8 mouse cellular contexts compared by ENCODE assay signal in the genomic region with DNA sequence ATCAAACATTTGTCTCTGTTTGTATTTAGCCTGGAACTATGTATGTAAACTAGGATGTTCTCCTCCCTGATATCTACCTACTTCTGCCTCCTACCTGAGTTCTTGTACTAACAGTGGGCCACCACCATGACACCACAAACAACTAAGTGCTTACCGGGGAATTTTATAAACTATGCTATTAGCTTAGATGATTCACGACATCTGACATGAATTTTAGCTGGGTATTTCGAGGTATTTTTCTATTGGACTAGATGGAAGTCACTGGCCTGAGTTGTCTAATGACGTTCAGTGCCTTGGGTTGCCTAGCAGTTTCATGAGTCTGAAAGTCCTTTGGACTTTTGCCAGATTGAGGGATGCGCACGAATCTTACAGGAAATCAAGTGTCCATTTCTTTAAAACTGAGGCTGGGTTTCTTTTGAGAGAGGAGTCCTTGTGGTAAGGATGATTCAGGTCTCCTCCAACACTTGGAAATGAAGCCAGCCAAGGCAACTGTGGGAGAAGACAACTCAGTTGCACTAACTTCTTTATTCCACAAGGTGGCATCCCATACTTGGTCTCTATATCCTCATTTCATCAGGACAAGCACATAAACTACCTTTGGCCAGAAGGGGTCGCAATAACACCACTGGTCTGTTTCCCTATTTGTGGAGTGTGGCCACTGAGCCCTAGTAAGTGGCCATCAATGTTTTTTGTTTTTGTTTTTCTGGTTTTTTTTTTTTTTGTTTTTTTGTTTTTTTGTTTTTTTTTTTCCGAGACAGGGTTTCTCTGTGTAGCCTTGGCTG.
DNase-seq lines count a peak whose midpoint lies in the region; ATAC-seq lines count a peak whose summit lies in the region.
"Not testable (repeated sequence)": the region's sequence is repeated elsewhere in the genome, so short reads cannot be mapped to it uniquely, and the experiment has no call there.

No protein-coding gene starts in this region.

- peak; percentile 98 for DNase-seq in ES-CJ7 (ENCODE audit: low read depth, low spot score)
- DNase-seq in forebrain, embryonic 14.5 days (ENCODE audit: low spot score): peak; percentile 69
- DNase-seq in heart, postnatal 25 days (ENCODE audit: low spot score): peak; percentile 30
- peak; percentile 65 to 78 for DNase-seq in kidney, postnatal 4 days
- peak; percentile 60 for DNase-seq in liver, embryonic 13.5 days
- DNase-seq in neural tube, embryonic 11.5 days (ENCODE audit: low spot score): peak; percentile 63
- peak; percentile 83 for DNase-seq in testis, postnatal 10 days (ENCODE audit: low spot score)

- H3K4me1 ChIP-seq in forebrain, embryonic 14.5 days (ENCODE audit: control insufficient read depth, insufficient read depth, low read length); liver, embryonic 13.5 days (replicated peaks); neural tube, embryonic 11.5 days (ENCODE audit: control insufficient read depth, insufficient read depth, low read length): not testable (repeated sequence)

- intact Hi-C loops in heart, postnatal 25 days (cut with DNase I): loop anchor here (5.0 to 10.0 kb wide), 5 partner anchors 128 to 488 kb away; a partner anchor contains a TSS

- H3K27ac ChIP-seq in forebrain, embryonic 14.5 days (ENCODE audit: low read depth, low read length); liver, embryonic 13.5 days; neural tube, embryonic 11.5 days (ENCODE audit: low read depth, low read length): not testable (repeated sequence)

- H3K4me2 ChIP-seq in forebrain, embryonic 14.5 days (ENCODE audit: low read length); liver, embryonic 13.5 days; neural tube, embryonic 11.5 days (ENCODE audit: low read depth): not testable (repeated sequence)

- not testable (repeated sequence) for H3K9ac ChIP-seq in forebrain, embryonic 14.5 days (ENCODE audit: low read length); liver, embryonic 13.5 days; neural tube, embryonic 11.5 days (ENCODE audit: low read length)

- not testable (repeated sequence) for H3K36me3 ChIP-seq in forebrain, embryonic 14.5 days (ENCODE audit: control insufficient read depth, insufficient read depth, low read length); liver, embryonic 13.5 days; neural tube, embryonic 11.5 days (ENCODE audit: control insufficient read depth, insufficient read depth, low read length)

- H3K4me3 ChIP-seq in forebrain, embryonic 14.5 days (ENCODE audit: low read depth, low read length); liver, embryonic 13.5 days (replicated peaks); neural tube, embryonic 11.5 days (ENCODE audit: low read depth, low read length): not testable (repeated sequence)

- H3K9me3 ChIP-seq in forebrain, embryonic 14.5 days (replicated peaks; ENCODE audit: control insufficient read depth, low read length); liver, embryonic 13.5 days (replicated peaks); neural tube, embryonic 11.5 days (ENCODE audit: control insufficient read depth, low read length): not testable (repeated sequence)

- 40% methylated on average over 8 of the region's 8 CpGs for WGBS in forebrain, embryonic 14.5 days
- 27% methylated on average over 8 of the region's 8 CpGs for WGBS in liver, embryonic 13.5 days (ENCODE audit: insufficient replicate concordance)
- 39% methylated on average over 8 of the region's 8 CpGs for WGBS in neural tube, embryonic 11.5 days

- ATAC-seq in cerebellum, adult (ENCODE audit: insufficient number of reproducible peaks, low FRiP score, low TSS enrichment): peak; percentile 91
- ATAC-seq in forebrain, embryonic 14.5 days: peak; percentile 75
- ATAC-seq in liver, embryonic 13.5 days (ENCODE audit: low read depth): peak; percentile 79
- ATAC-seq in neural tube, embryonic 11.5 days (ENCODE audit: insufficient read depth, low FRiP score, low TSS enrichment): peak; percentile 68; the same call in 1 of the 2 replicates

- H3K27me3 ChIP-seq in forebrain, embryonic 14.5 days (replicated peaks; ENCODE audit: control insufficient read depth, insufficient read depth, low read length); liver, embryonic 13.5 days; neural tube, embryonic 11.5 days (ENCODE audit: control insufficient read depth, insufficient read depth, low read length): not testable (repeated sequence)

Comparison
In these comparisons a context has a peak if more than half of its experiments do, and no peak if none do; other contexts are left out.
1. DNase-seq: peak in every context shown above with its lines; median percentile 98 in ES-CJ7; 83 in testis, postnatal 10 days; 72 in kidney, postnatal 4 days; 69 in forebrain, embryonic 14.5 days; 63 in neural tube, embryonic 11.5 days; 60 in liver, embryonic 13.5 days; 30 in heart, postnatal 25 days.